Mouse (Mus musculus) lung, adult 2 months (tissue): ENCODE data around the gene Itga2b.

Source experiments
- CTCF ChIP-seq: fragments of 200-500 bp; IDR thresholded peaks from 2 replicates; pipeline ENCODE4 v1.5.1; 2011; ENCODE audit warnings: mild to moderate bottlenecking, low read length, control low read depth; ENCODE audit not compliant: insufficient read depth
- POLR2A ChIP-seq: fragments of 200-500 bp; IDR thresholded peaks from 2 replicates; pipeline ENCODE4 v1.6.1; 2011; ENCODE audit warnings: low read depth, mild to moderate bottlenecking, control low read depth, low read length, borderline replicate concordance; ENCODE audit errors: extremely low read depth

DNA sequence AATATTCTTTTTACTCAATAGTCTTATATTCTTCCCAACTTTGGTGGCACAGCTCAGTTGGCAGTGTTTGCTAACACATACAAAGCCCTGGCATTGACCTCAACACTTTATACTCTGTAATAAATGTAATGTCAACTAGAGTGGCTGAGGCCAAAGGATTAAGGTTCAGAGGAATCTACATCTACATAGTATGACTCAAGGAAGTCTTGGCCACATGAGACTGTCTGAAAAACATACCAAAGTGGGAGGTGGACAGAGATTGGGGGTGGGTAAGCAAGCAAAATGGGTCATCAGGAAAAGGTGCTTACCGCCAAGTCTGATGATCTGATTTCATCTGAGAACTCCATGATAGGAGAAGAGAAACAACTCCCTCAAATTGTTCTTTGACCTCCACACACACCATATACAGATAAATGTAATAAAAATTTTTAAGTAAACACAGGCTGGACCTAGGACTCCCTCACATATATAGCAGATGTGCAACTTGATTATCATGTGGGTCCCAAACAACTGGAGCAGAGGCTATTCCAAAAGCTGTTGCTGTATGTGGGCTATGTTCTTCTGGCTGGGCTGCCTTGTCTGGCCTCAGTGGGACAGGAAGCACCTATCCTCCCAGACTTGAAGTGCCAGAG lies 45.0 kb upstream of the Itga2b start:
- no peak for TF ChIP-seq POLR2A
- TF ChIP-seq CTCF = no peak
